Mouse (Mus musculus): ENCODE data around the gene Mark3. TPM values are rescaled to one million over a fixed set of nuclear protein-coding genes. Genes with fewer than 3 reads are reported as not detected.

The Mark3 gene
- total RNA-seq (2021) (10 to 100 TPM; 50.6 to 52.5 TPM), polyA plus RNA-seq (2012; rRNA removed) (18.1 and 28.2 TPM in 2 replicates)
- long read RNA-seq, transcript Mark3-206 (18 exons, 2,807 nt): major isoform, 39 of 74 reads
- long read RNA-seq, partial matches to known transcripts: 13 of 74 reads
- long read RNA-seq, other reads (novel, unspliced or antisense): 20 of 74 reads

- Histone ChIP-seq H3K4me3 (peak within 1 kb of the TSS; percentile 91), H3K27me3 (ENCODE audit: control insufficient read depth, insufficient read depth, low read length) (no peaks in the 10 kb centered on the region), H3K4me1 (ENCODE audit: control insufficient read depth, insufficient read depth, low read length) (peaks cover 5% of the 10 kb centered on the region), H3K9ac (ENCODE audit: low read depth, low read length) (peak within 1 kb of the TSS; percentile 95), H3K27ac (peak within 1 kb of the TSS; percentile 94), H3K79me2 (replicated peaks; ENCODE audit: control insufficient read depth, insufficient read depth, low read length) (peaks cover 1% of the 10 kb centered on the region; the same call in 1 of the 2 replicates), H3K36me3 (ENCODE audit: control insufficient read depth, insufficient read depth, low read length) (peaks cover 4% of the 10 kb centered on the region; the same call in 1 of the 2 replicates)
- under 1% methylated on average over 67 of the region's 75 CpGs for WGBS
- intact Hi-C loops (cut with DNase I): loop anchor here (2.0 kb wide), 2 partner anchors 17 to 37 kb away; no protein-coding TSS in a partner anchor
- DNase-seq: peak; percentile 97 to 98
- TF ChIP-seq EP300 (IDR thresholded peaks at IDR 0.05; ENCODE audit: insufficient read depth, low read depth, low read length) (no peak), CTCF (IDR thresholded peaks at IDR 0.05) (peak; percentile 12; the same call in 1 of the 2 replicates), POLR2A (IDR thresholded peaks at IDR 0.05; ENCODE audit: insufficient read depth, low read depth, low read length) (peak; percentile 67)
These were observed at the start of gene Mark3 for GRCm38 (mm10) chr12:111574074-111574886. TSS of gene Mark3 (plus strand) at chr12:111574523.

DNA sequence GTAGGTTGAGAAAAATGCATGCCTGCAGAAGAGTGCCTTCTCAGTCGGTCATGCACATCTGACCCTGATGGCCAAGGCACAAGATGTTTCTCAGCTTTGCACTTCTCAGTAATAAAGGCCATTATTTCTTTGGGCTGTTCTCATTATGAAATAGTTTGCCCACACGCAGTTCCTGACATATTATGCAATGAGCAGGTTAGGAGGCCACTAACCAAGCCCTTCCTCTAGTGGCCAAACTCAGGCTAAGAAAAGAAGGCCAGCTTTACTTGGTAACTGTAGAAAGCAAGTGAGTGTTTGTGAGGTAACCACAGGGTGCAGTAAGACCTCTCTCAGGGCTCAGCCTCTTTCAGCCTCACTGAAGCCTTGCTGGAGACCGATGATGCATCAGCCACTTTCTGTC is 49.4 kb upstream of the Mark3 start:
- Histone ChIP-seq H3K4me3 (no peak overlapping the region), H3K27me3 (ENCODE audit: control insufficient read depth, insufficient read depth, low read length) (no peaks in the 10 kb centered on the region), H3K27ac (no peak overlapping the region), H3K9ac (ENCODE audit: low read depth, low read length) (no peak overlapping the region), H3K4me1 (ENCODE audit: control insufficient read depth, insufficient read depth, low read length) (no peaks in the 10 kb centered on the region), H3K36me3 (ENCODE audit: control insufficient read depth, insufficient read depth, low read length) (no peaks in the 10 kb centered on the region), H3K79me2 (replicated peaks; ENCODE audit: control insufficient read depth, insufficient read depth, low read length) (no peaks in the 10 kb centered on the region)
- WGBS: 77% methylated on average over 3 of the region's 3 CpGs
- TF ChIP-seq EP300 (IDR thresholded peaks at IDR 0.05; ENCODE audit: insufficient read depth, low read depth, low read length): no peak
- TF ChIP-seq CTCF (IDR thresholded peaks at IDR 0.05): no peak
- no peak for TF ChIP-seq POLR2A (IDR thresholded peaks at IDR 0.05; ENCODE audit: insufficient read depth, low read depth, low read length)
- DNase-seq: no peak
- intact Hi-C loops (cut with DNase I): no loop called here

- Histone ChIP-seq H3K4me1 (ENCODE audit: control insufficient read depth, insufficient read depth, low read length) (no peaks in the 10 kb centered on the region), H3K4me3 (no peak overlapping the region), H3K27ac (no peak overlapping the region), H3K36me3 (ENCODE audit: control insufficient read depth, insufficient read depth, low read length) (no peaks in the 10 kb centered on the region), H3K9ac (ENCODE audit: low read depth, low read length) (no peak overlapping the region), H3K27me3 (ENCODE audit: control insufficient read depth, insufficient read depth, low read length) (no peaks in the 10 kb centered on the region), H3K79me2 (replicated peaks; ENCODE audit: control insufficient read depth, insufficient read depth, low read length) (no peaks in the 10 kb centered on the region)
- TF ChIP-seq POLR2A (IDR thresholded peaks at IDR 0.05; ENCODE audit: insufficient read depth, low read depth, low read length): no peak
- no peak for TF ChIP-seq CTCF (IDR thresholded peaks at IDR 0.05)
- no peak for TF ChIP-seq EP300 (IDR thresholded peaks at IDR 0.05; ENCODE audit: insufficient read depth, low read depth, low read length)
- intact Hi-C loops (cut with DNase I): no loop called here
- no peak for DNase-seq
- 61% methylated on average over 8 of the region's 8 CpGs for WGBS
These were observed 46.6 kb upstream of the Mark3 start for GRCm38 (mm10) chr12:111527643-111528281.

DNA sequence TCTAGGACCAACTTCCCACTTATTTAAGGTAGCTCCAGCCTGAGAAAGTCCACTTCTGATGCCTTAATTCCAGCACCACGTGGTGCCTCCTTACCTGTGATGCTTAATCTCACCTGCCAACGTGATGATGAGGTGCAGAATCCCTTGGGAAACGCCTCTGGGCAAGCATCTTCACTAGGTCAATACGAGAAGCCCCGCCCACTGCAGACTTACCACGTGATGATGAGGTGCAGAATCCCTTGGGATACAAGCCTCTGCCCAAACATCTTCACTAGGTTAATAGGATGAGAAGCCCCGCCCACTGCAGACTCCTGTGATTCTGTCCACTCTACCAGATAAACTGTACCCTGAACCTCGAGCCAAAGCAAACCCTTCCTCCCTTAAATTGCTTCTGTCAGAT is 45.1 kb upstream of the Mark3 start:
- TF ChIP-seq POLR2A (IDR thresholded peaks at IDR 0.05; ENCODE audit: insufficient read depth, low read depth, low read length) (no peak), CTCF (IDR thresholded peaks at IDR 0.05) (no peak), EP300 (IDR thresholded peaks at IDR 0.05; ENCODE audit: insufficient read depth, low read depth, low read length) (no peak)
- H3K27me3 ChIP-seq (ENCODE audit: control insufficient read depth, insufficient read depth, low read length): no peaks in the 10 kb centered on the region
- no peak overlapping the region for H3K27ac ChIP-seq
- no peak overlapping the region for H3K9ac ChIP-seq (ENCODE audit: low read depth, low read length)
- H3K4me3 ChIP-seq: no peak overlapping the region
- 17% methylated on average over 8 of the region's 8 CpGs for WGBS
- intact Hi-C loops (cut with DNase I): no loop called here
- no peak for DNase-seq
- no peaks in the 10 kb centered on the region for H3K79me2 ChIP-seq (replicated peaks; ENCODE audit: control insufficient read depth, insufficient read depth, low read length)
- no peaks in the 10 kb centered on the region for H3K4me1 ChIP-seq (ENCODE audit: control insufficient read depth, insufficient read depth, low read length)
- H3K36me3 ChIP-seq (ENCODE audit: control insufficient read depth, insufficient read depth, low read length): no peaks in the 10 kb centered on the region

DNA sequence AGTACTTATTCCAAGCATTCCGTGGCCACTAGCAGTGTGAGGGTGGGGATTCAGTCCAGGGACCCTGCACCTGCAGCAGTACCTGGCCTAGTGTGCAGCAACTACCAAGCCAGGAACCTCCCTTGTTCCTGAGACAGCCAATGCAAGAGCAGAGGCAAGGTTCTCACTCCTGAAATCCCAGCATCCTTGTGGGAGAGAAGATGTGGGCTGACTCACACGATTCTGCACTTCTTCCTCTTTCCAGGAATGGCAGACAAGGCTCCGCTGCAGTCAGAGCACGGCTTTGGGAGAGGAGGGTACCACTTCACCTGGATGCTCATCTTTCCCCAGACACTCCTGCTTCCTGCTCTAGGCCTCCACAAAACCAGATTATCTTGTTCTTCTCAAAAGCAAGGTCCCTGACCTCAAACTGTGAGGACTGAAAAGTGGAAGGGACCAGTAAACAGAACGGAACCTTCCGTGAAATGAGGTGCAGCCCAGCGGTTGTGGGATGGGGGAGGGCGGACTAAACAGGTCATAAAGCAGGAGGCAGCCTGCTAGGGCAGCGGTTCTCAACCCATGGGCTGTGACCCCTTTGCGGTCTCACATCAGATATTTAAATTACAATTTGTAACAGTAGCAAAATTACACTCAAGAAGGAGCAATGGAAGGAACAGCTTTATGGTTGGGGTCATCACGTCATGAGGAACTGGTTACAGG is 41.1 kb upstream of the Mark3 start:
- Histone ChIP-seq H3K9ac (ENCODE audit: low read depth, low read length) (no peak overlapping the region), H3K27ac (no peak overlapping the region), H3K4me3 (no peak overlapping the region), H3K79me2 (replicated peaks; ENCODE audit: control insufficient read depth, insufficient read depth, low read length) (no peaks in the 10 kb centered on the region), H3K4me1 (ENCODE audit: control insufficient read depth, insufficient read depth, low read length) (peaks cover 2% of the 10 kb centered on the region), H3K36me3 (ENCODE audit: control insufficient read depth, insufficient read depth, low read length) (no peaks in the 10 kb centered on the region), H3K27me3 (ENCODE audit: control insufficient read depth, insufficient read depth, low read length) (no peaks in the 10 kb centered on the region)
- no peak for DNase-seq
- TF ChIP-seq POLR2A (IDR thresholded peaks at IDR 0.05; ENCODE audit: insufficient read depth, low read depth, low read length) (no peak), EP300 (IDR thresholded peaks at IDR 0.05; ENCODE audit: insufficient read depth, low read depth, low read length) (no peak), CTCF (IDR thresholded peaks at IDR 0.05) (no peak)
- WGBS: 74% methylated on average over 11 of the region's 11 CpGs
- intact Hi-C loops (cut with DNase I): no loop called here

Measured in heart, adult 2 months (tissue).